Mouse (Mus musculus) ovary, adult 10 weeks (tissue): ENCODE measurements around the gene Cyp2d9. TPM values are rescaled to one million over a fixed set of nuclear protein-coding genes. Genes with fewer than 3 reads are reported as not detected.

Experiments
- polyA plus RNA-seq: library from polyadenylated mRNA; stranded (reverse); fragments of 350-450 nt; fragmentation: Illumina TruSeq; extraction: RNeasy Lipid Tissue Mini Kit (QIAGEN cat#74804); gene quantifications from one replicate; pipeline ENCODE4 v1.2.3, GENCODE M21; 2014

Cyp2d9 gene
- polyA plus RNA-seq, result not detected

GRCm38 (mm10) chr15:82433137-82433536 is at the start of gene Cyp2d9:
TSS of gene Cyp2d9 (plus strand) at chr15:82433437.

GRCm38 (mm10) chr15:82393922-82394321 is 39.3 kb upstream of the Cyp2d9 start, which contains the start of gene Cyp2d11:
TSS of gene Cyp2d11 (minus strand) at chr15:82394022.

GRCm38 (mm10) chr15:82406981-82407380 is 26.3 kb upstream of the Cyp2d9 start, which contains the start of gene Cyp2d10:
TSS of gene Cyp2d10 (minus strand) at chr15:82407195.

Other genes starting within 250 kb of the Cyp2d9 start
- gene Shisa8, start 220.6 kb upstream of the Cyp2d9 start, polyA plus RNA-seq, result not detected
- not detected for gene Tnfrsf13c, start 209.1 kb upstream of the Cyp2d9 start, polyA plus RNA-seq
- 2.6 TPM for gene Cenpm, start 188.7 kb upstream of the Cyp2d9 start, polyA plus RNA-seq
- not detected for gene 1500009C09Rik, start 181.0 kb upstream of the Cyp2d9 start, polyA plus RNA-seq
- gene Sept3, start 158.5 kb upstream of the Cyp2d9 start, polyA plus RNA-seq, result 0.63 TPM
- not detected for gene Wbp2nl, start 134.5 kb upstream of the Cyp2d9 start, polyA plus RNA-seq
- 20.9 TPM for gene Naga, start 94.5 kb upstream of the Cyp2d9 start, polyA plus RNA-seq
- 2.2 TPM for gene Pheta2, start 94.5 kb upstream of the Cyp2d9 start, polyA plus RNA-seq
- 16.3 TPM for gene Smdt1, start 94.5 kb upstream of the Cyp2d9 start, polyA plus RNA-seq
- gene Ndufa6, start 79.1 kb upstream of the Cyp2d9 start, polyA plus RNA-seq, result 257 TPM
- 16.5 TPM for gene Cyp2d22, start 53.2 kb upstream of the Cyp2d9 start, polyA plus RNA-seq
- not detected for gene Cyp2d11, start 39.4 kb upstream of the Cyp2d9 start, polyA plus RNA-seq
- not detected for gene Cyp2d10, start 26.2 kb upstream of the Cyp2d9 start, polyA plus RNA-seq
- gene Cyp2d12, start 121.6 kb downstream of the Cyp2d9 start, polyA plus RNA-seq, result not detected
- gene Cyp2d34, start 187.5 kb downstream of the Cyp2d9 start, polyA plus RNA-seq, result not detected